Mouse (Mus musculus) cerebellum, adult 2 months (tissue): ENCODE measurements around the gene Anp32a. TPM values are rescaled to one million over a fixed set of nuclear protein-coding genes. Genes with fewer than 3 reads are reported as not detected.

Experiments
- DNase-seq, 2 experiments: peaks; one replicate each; pipeline ENCODE4 v3.0.0; 2021
- H3K27ac ChIP-seq: fragments of 200-500 bp; 2 replicates; pipeline ENCODE4 v1.5.1; 2012; ENCODE audit warnings: low read length, control low read depth, inconsistent platforms; ENCODE audit not compliant: insufficient read depth
- H3K27me3 ChIP-seq: fragments of 200-500 bp; 2 replicates; pipeline ENCODE4 v1.6.1; 2012; ENCODE audit warnings: inconsistent platforms, mild to moderate bottlenecking, low read length, moderate library complexity; ENCODE audit not compliant: control insufficient read depth, insufficient read depth
- H3K4me1 ChIP-seq: fragments of 200-500 bp; 2 replicates; pipeline ENCODE4 v1.6.1; 2011; ENCODE audit warnings: low read length; ENCODE audit not compliant: control insufficient read depth, insufficient read depth
- H3K4me3 ChIP-seq: fragments of 200-500 bp; replicated peaks from 2 replicates; pipeline ENCODE3; 2011; ENCODE audit warnings: mild to moderate bottlenecking, low read depth, low read length, control low read depth; ENCODE audit not compliant: insufficient read depth
- CTCF ChIP-seq: fragments of 200-500 bp; IDR thresholded peaks from 2 replicates; pipeline ENCODE4 v1.5.1; 2011; ENCODE audit warnings: low read depth, mild to moderate bottlenecking, control low read depth, low read length, moderate library complexity, borderline replicate concordance; ENCODE audit not compliant: insufficient read depth
- POLR2A ChIP-seq: fragments of 200-500 bp; IDR thresholded peaks from 2 replicates; pipeline ENCODE4 v1.6.1; 2011; ENCODE audit warnings: low read length, control low read depth, borderline replicate concordance; ENCODE audit not compliant: insufficient read depth
- WGBS: fragments of 180-500 bp; shearing (Covaris S2); methylation state at CpG from one replicate; pipeline ENCODE4 v1.1.7; 2018; 5-methylcytosine and 5-hydroxymethylcytosine counted together
- polyA plus RNA-seq: library from polyadenylated mRNA; depleted of rRNA; stranded (reverse); fragments of >200 nt; gene quantifications from 2 replicates; pipeline ENCODE4 v1.2.3, GENCODE M21; 2012

Anp32a gene
- polyA plus RNA-seq, 1 experiment = 445 TPM

DNA sequence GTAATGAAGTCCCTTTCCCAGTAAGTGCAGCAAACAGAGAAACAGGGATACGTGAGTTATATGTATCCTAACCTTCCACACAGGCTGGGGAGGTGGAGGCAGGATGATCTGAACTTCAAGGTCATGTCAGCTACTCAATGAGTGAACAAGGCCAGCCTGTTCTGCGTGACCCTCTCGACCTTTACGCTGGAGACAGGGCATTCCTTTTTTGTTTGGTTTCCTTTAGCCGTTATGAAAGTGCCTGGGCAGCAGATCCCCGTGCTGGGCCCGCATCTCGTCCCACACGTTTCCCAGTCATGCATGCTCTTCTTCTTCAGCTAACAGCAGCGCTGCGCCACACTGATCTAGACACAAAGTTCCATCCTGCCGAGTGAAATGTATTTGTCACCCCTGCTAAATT lies 5.7 kb upstream of the Anp32a start:
- no peak for DNase-seq
- no peaks in the 10 kb centered on the region for H3K27me3 ChIP-seq
- H3K4me1 ChIP-seq = peaks cover 17% of the 10 kb centered on the region
- no peak for TF ChIP-seq CTCF
- no peak for TF ChIP-seq POLR2A
- no peak overlapping the region for H3K4me3 ChIP-seq
- no peak overlapping the region for H3K27ac ChIP-seq
- WGBS = 60% methylated on average over 12 of the region's 12 CpGs

DNA sequence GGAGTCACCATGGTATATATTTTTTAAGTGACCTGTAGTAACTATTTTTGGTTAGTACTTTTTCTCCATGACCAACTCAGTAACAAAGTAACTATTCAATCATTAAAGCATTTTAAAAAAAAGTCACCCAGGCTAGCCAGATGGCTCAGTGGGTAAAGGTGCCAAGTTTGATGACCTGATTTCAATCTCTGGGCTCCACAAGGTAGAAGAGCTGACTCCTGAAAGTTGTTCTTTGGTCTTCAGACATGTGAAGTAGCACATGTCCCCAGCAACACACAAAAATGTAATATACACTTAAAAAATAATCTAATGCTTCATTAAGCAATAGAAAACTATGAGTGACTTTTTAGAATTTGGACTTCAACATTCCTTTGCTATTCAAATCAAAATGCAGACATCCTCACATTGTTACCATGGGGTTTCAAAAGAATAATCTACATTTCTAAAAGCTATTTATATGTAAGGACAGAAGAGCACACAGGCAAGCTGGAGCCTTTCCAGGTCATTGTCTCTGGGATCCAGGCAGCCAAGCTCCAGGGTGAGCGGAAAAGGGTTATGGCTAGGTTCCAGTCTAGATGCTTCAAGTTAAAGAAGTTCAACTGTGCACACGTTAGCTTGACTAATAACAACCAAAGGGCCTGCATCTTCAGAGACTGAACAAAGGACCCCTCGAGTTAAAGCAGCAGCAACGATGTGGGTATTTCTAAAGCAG lies 3.0 kb upstream of the Anp32a start:
- DNase-seq = peak; percentile 62 to 87
- WGBS = 12% methylated on average over 4 of the region's 4 CpGs
- H3K27me3 ChIP-seq = no peaks in the 10 kb centered on the region
- H3K4me3 ChIP-seq = peak overlapping the region; percentile 9
- TF ChIP-seq POLR2A (no peak), CTCF (no peak)
- peaks cover 17% of the 10 kb centered on the region for H3K4me1 ChIP-seq
- peak overlapping the region; percentile 74; the same call in 1 of the 2 replicates for H3K27ac ChIP-seq

DNA sequence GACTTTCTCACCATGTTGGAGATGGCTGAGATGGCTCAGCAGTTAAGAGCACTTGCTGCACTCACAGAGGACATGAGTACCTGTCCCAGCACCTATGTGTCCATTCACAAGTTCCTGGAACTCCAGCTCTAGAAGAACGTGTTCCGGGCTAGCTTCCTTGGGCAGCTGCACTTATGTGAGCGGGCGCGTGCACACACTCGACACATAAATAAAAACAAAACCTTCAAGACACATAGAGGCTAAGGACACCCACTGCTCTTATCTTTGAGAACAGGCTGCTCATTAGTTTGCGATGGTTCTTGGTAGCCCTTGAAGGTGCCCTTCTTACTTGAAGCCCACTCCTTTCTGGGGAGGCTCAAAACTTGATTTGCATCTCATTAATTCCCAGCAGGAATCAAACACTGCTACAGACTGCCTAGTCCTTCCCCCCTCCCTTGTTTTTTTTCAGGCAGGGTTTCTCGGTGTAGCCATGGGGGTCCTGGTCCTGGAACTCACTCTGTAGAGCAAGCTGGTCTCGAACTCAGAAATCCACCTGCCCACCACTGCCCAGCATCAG lies 2.4 kb upstream of the Anp32a start:
- H3K27me3 ChIP-seq = no peaks in the 10 kb centered on the region
- peaks cover 17% of the 10 kb centered on the region for H3K4me1 ChIP-seq

DNA sequence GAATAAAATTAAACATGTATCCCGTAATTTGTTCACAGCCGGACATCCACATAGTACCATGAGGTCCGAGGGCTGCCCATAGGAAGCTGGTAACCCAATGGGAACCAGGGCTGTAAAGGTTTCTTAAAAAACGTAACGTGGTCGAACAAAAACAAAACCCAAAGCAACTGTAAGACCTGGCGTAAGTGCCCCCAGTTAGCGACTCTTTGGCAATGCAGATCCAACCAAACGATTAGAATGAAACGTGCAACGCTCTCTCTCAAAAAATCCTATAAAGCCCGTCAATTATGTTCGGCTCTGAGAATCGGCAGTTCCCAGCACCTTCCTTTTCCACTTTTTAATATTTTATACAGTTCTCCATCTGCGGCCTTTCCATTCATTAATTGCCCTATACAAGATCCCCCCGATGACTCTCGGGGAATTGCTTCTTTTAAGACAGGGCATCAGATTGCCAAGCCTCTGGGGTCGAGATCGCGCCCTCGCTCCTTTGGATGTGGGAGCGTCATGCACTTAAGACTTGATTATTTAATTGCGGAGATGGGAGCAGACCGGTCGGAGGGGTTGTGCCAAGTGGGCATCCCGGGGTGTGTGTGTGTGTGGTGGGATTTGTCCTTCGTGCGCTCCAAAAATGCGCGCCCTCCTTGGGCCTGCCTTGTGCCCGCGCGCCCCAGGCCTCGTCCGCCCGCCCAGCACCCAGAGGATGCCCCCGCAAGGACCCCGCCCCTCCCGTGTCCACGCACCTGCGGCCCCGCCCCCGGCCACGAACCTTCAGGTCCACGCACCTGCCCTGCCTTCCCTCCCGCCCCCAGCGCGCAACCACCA lies 581 bp upstream of the Anp32a start:
- no peak for DNase-seq
- no peak; the same call in 1 of the 2 replicates for TF ChIP-seq POLR2A
- no peak for TF ChIP-seq CTCF
- 2% methylated on average over 47 of the region's 48 CpGs for WGBS
- no peaks in the 10 kb centered on the region for H3K27me3 ChIP-seq
- H3K4me3 ChIP-seq = peak overlapping the region; percentile 76
- peak overlapping the region; percentile 53; the same call in 1 of the 2 replicates for H3K27ac ChIP-seq
- peaks cover 17% of the 10 kb centered on the region for H3K4me1 ChIP-seq

More for the DNA sequence above, 2.4 kb upstream of the Anp32a start:
- DNase-seq = peak in 1 of 2 experiments; percentile 30
- WGBS = 54% methylated on average over 9 of the region's 9 CpGs
- Histone ChIP-seq H3K27ac (peak overlapping the region; percentile 74), H3K4me3 (peak overlapping the region; percentile 9)
- TF ChIP-seq CTCF (no peak), POLR2A (no peak)

DNA sequence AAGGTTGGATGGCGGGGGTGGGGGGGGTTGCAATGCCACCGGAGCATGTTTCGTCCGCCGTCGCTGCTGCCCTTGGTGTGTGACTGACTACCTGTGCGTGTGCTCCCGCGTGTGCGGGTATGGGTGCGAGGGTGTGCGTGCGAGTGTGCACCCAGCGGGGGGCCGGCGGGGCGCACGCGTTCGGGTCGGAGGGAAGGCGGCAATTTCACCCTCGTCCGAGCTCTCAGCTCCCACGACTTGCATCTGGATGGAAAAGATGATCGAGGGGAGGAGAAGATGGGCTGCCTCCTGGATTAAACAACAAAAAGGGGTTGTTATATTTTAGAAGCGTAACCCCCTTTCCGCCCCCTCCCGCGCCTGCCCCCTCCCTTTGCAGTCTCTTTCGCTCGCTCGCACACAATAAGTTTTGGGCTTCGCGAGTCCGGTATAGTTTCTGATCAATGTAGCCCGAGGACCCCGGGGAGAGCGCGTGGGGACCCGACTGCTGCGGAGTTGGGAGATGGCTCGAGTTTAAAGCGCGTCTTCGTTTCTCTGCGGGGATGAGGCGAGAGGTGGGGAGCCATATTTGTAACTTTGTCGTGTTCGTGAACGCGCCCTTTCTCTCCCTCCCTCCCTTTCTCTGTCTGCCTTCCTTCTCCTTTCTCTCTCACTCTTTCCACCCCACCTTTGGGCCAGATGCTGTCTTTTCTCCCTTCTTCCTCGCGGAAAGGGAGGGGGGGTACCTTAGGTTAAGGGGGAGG lies 778 bp downstream of the Anp32a start:
- peaks cover 17% of the 10 kb centered on the region for H3K4me1 ChIP-seq
- TF ChIP-seq CTCF (no peak), POLR2A (no peak; the same call in 1 of the 2 replicates)
- DNase-seq = peak; percentile 65 to 69
- peak overlapping the region; percentile 95 for H3K27ac ChIP-seq
- H3K4me3 ChIP-seq = peak overlapping the region; percentile 76
- under 1% methylated on average over 54 of the region's 54 CpGs for WGBS
- no peaks in the 10 kb centered on the region for H3K27me3 ChIP-seq

DNA sequence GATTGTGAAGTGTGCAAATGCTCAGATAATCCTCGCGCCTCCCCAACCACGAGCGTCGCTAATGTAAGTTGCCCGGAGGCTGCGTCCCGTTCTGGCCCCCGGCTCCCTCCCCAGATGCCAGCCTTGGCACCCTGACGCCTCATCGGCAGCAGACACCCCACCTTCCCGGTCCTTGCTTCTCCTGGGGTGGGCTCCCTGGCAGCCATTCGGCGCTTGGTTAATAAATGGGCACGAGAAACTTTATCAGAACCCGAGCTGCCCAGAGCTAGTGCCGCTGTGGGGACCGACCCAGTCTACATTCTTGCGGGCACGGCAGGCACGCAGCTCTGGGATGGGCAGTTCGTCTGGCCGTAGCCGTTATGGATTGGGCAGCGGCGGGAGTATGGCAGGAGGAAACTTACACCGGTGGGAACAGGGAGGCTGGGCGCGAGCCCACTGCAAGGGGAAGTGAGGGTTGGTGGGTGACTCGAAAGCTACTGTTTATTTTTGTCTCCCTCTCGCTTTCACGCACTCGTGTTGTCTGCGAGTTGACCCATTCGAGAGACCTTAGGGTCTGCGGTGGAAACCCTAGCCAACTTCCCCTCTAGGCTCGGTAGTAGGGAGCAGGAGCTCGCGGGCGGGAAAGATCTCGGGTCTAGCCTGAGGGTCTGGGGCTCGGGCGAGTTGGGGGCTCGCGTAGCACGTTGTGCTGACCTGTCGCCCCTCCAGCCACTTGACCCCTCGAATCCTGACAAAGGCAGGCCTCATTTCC lies 1.5 kb downstream of the Anp32a start:
- peak; percentile 65 to 79 for DNase-seq
- Histone ChIP-seq H3K27me3 (no peaks in the 10 kb centered on the region), H3K4me3 (peak overlapping the region; percentile 76), H3K27ac (peak overlapping the region; percentile 95), H3K4me1 (peaks cover 20% of the 10 kb centered on the region)
- no peak; the same call in 1 of the 2 replicates for TF ChIP-seq POLR2A
- no peak for TF ChIP-seq CTCF
- WGBS = under 1% methylated on average over 48 of the region's 48 CpGs
